Mouse (Mus musculus): Measurements from ENCODE around the gene Crlf3. TPM values are rescaled to one million over a fixed set of nuclear protein-coding genes. Genes with fewer than 3 reads are reported as not detected.

Crlf3 gene
- 26.4 and 31.7 TPM in 2 replicates for polyA plus RNA-seq (2015; fragmentation: Nextera tagmentation; extraction: Ambion mirVana)

- peak within 1 kb of the TSS; percentile 99 for H3K4me3 ChIP-seq (replicated peaks)
- WGBS = 2% methylated on average over 54 of the region's 55 CpGs
- peak within 1 kb of the TSS; percentile 99 for H3K27ac ChIP-seq
- no peaks in the 10 kb centered on the region for H3K9me3 ChIP-seq
- peak within 1 kb of the TSS; percentile 73 for H3K4me2 ChIP-seq (replicated peaks)
- H3K9ac ChIP-seq = peak within 1 kb of the TSS; percentile 99
- peak; percentile 96 for ATAC-seq
- peaks cover 9% of the 10 kb centered on the region; the same call in 1 of the 2 replicates for H3K4me1 ChIP-seq (replicated peaks)
- no peaks in the 10 kb centered on the region for H3K36me3 ChIP-seq
- H3K27me3 ChIP-seq (replicated peaks) = no peaks in the 10 kb centered on the region
These were observed at the start of gene Crlf3 for GRCm38 (mm10) chr11:80080826-80081728. TSS of gene Crlf3 (minus strand) at chr11:80080991.

GRCm38 (mm10) chr11:80116411-80116810 is 35.6 kb upstream of the Crlf3 start:
- Histone ChIP-seq H3K27ac (no peak overlapping the region), H3K9ac (no peak overlapping the region), H3K36me3 (peaks cover 18% of the 10 kb centered on the region), H3K9me3 (no peaks in the 10 kb centered on the region), H3K4me1 (replicated peaks) (no peaks in the 10 kb centered on the region), H3K4me2 (replicated peaks) (no peak overlapping the region), H3K27me3 (replicated peaks) (no peaks in the 10 kb centered on the region), H3K4me3 (replicated peaks) (no peak overlapping the region)
- no peak for ATAC-seq
- WGBS = 86% methylated on average over 1 of the region's 1 CpGs

- WGBS = 89% methylated on average over 1 of the region's 1 CpGs
- Histone ChIP-seq H3K4me3 (replicated peaks) (no peak overlapping the region), H3K9ac (no peak overlapping the region), H3K4me1 (replicated peaks) (no peaks in the 10 kb centered on the region), H3K27ac (no peak overlapping the region), H3K9me3 (no peaks in the 10 kb centered on the region), H3K27me3 (replicated peaks) (no peaks in the 10 kb centered on the region), H3K4me2 (replicated peaks) (no peak overlapping the region), H3K36me3 (peaks cover 7% of the 10 kb centered on the region)
- ATAC-seq = no peak
These were observed 23.6 kb upstream of the Crlf3 start for GRCm38 (mm10) chr11:80104407-80104806.

DNA sequence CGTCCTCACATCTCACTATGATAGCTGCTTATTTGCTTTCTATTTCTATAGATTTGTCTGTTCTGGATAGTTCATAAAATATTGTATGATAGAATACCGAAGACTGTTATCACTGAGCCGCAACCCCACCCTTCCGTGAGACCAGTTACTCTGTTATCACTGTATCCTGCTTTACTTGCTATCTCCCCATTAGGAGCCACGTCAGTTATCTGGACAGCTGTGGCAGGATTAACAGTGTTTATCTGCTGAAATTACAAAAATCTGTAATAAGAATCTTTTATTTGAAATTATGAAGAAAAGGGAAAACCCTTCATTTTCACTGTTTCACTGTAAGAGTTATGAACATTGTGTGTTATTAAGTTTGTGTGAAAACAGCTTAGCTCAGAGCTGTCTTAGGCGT is 20.5 kb upstream of the Crlf3 start:
- H3K9ac ChIP-seq = no peak overlapping the region

DNA sequence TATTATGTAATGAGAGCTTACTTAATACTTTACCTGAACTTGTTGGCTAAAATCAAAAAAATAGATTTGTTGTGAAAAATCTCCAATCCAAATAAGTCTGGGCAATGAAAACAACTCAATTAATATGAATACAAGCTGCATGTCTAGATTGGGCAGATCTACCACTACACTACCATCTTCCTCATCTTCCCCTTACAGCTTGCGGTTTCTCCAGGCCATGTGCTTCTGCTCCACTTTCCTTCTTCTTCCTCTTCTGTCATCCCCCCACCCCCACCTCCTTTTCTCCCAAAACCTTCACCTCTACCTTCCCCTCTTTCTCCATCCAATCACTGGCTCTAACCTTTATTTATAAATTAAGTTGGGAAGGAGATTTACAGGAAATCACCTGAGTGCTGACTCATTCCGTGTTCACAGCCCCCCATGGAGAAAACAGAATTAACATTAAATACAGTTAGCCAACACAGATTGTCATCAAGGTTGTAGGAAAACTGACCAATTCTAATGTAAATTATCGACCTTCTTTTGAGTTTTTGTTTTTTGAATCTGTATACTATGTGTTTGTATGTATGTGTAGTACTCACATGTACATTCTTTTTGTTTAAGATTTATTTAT is 17.8 kb upstream of the Crlf3 start:
- no peak overlapping the region for H3K9ac ChIP-seq
- no peaks in the 10 kb centered on the region for H3K27me3 ChIP-seq (replicated peaks)
- H3K4me3 ChIP-seq (replicated peaks) = no peak overlapping the region
- peaks cover 7% of the 10 kb centered on the region; the same call in 1 of the 2 replicates for H3K36me3 ChIP-seq
- H3K9me3 ChIP-seq = no peaks in the 10 kb centered on the region
- 91% methylated on average over 3 of the region's 3 CpGs for WGBS
- H3K4me1 ChIP-seq (replicated peaks) = no peaks in the 10 kb centered on the region
- ATAC-seq = no peak
- no peak overlapping the region for H3K27ac ChIP-seq
- H3K4me2 ChIP-seq (replicated peaks) = no peak overlapping the region

More for the DNA sequence above, 20.5 kb upstream of the Crlf3 start:
- no peaks in the 10 kb centered on the region for H3K4me1 ChIP-seq (replicated peaks)
- no peak overlapping the region for H3K4me2 ChIP-seq (replicated peaks)
- H3K4me3 ChIP-seq (replicated peaks) = no peak overlapping the region
- no peak for ATAC-seq
- no peak overlapping the region for H3K27ac ChIP-seq
- no peaks in the 10 kb centered on the region for H3K9me3 ChIP-seq
- H3K36me3 ChIP-seq = peaks cover 8% of the 10 kb centered on the region
- 90% methylated on average over 6 of the region's 6 CpGs for WGBS
- no peaks in the 10 kb centered on the region for H3K27me3 ChIP-seq (replicated peaks)

DNA sequence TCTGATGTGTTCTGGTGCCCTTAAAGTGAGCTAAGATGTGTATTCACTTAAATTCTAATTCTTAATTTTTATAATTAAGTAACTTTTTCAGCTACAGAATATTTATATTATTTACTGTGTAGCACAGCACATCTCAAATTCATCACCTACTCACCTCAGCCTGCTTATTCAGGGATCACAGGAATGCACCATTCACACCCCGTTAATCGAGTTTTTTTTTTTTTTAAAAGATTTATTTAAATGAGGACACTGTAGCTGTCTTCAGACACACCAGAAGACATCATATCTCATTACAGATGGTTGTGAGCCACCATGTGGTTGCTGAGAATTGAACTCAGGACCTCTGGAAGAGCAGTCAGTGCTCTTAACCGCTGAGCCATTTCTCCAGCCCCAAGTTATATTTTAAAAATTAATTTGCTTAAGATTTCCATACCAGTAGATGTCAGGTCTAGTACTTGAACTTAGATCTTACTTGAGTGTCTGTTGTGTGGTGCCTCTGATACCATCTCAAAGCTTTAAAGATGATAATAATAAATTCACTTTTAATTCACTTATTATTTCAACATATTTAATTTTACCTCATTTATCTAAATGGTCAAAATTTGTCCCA is 9.9 kb upstream of the Crlf3 start:
- Histone ChIP-seq H3K27ac (no peak overlapping the region), H3K36me3 (no peaks in the 10 kb centered on the region), H3K27me3 (replicated peaks) (no peaks in the 10 kb centered on the region), H3K9ac (peak overlapping the region; percentile 97; the same call in 1 of the 2 replicates), H3K9me3 (no peaks in the 10 kb centered on the region), H3K4me1 (replicated peaks) (0 out of 2 replicates have a peak, but pooled peaks cover under 1% of the 10 kb centered on the region), H3K4me3 (replicated peaks) (0 out of 2 replicates have a peak overlapping the region, but pooled peaks have one; percentile 94), H3K4me2 (replicated peaks) (peak overlapping the region; percentile 81)
- ATAC-seq = no peak
- 69% methylated on average over 3 of the region's 3 CpGs for WGBS

DNA sequence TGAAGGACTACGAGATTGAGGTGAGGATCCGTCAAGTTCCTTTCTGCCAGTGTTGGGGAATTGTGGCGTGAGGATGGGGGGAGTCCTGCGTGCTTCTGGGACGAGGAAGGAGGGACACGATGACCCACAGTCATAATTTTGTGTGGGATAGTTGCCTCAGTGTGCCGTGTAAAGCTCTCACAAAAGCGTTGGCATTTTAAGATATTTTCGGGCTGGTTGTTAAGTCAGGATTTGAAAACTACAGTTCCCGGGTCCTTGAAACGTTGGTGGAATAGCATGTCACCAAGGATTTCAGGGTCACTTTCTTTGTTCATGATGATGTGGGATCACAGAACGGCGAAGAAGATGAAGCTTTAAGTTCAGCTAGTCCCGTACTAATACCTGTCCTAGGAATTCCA is 9.0 kb upstream of the Crlf3 start:
- peak overlapping the region; percentile 81 for H3K4me2 ChIP-seq (replicated peaks)
- peak overlapping the region; percentile 56; the same call in 1 of the 2 replicates for H3K27ac ChIP-seq
- ATAC-seq = no peak
- H3K4me3 ChIP-seq (replicated peaks) = peak overlapping the region; percentile 94
- WGBS = under 1% methylated on average over 14 of the region's 14 CpGs
- H3K4me1 ChIP-seq (replicated peaks) = 0 out of 2 replicates have a peak, but pooled peaks cover 4% of the 10 kb centered on the region
- no peaks in the 10 kb centered on the region for H3K9me3 ChIP-seq
- no peaks in the 10 kb centered on the region for H3K27me3 ChIP-seq (replicated peaks)
- H3K36me3 ChIP-seq = no peaks in the 10 kb centered on the region
- peak overlapping the region; percentile 97 for H3K9ac ChIP-seq

DNA sequence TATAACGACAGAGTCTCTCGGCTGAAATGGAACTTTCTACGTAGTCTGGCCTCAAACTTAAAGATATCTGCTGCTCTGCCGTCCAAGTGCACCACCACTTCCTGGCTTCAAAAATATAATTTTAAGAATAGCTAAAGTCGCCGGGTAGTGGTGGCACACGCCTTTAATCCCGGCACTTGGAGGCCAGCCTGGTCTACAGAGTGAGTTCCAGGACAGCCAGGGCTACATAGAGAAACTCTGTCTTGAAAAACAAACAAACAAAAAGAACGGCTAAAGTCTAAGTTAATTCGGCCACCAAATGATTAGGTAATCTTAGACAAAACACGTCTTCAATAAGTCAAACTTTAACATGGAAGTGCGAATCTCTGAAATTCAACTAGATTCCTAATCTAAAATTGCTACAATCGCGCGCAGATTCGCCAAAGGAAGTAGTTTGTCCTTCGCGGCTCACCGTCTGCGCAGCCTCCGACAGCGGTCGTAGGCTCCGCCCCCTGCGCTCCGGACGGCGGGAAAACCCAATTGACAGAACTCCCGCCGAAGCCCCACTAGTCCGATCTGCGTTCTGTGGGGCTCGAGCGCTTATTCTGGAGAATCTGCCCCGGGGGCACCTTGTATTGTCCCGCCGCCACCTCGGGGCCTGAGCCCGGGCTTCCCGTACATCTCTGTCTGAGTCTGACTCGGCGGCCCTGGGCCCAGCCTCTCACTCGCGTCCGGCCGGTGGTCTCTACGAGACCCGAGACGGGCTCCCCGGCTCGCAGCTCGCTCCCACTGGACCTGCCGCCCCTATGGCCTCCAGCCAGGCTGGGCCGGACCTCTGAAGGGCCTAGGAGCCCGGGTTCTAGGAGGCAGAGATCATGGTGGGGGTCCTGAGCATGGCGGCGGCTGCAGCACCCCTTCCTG is 8.4 kb upstream of the Crlf3 start, which contains the start of gene Atad5:
Gene Atad5 (plus strand): TSS at position 484 of the 900 bp plus-strand sequence.
- Histone ChIP-seq H3K4me3 (replicated peaks) (peak within 1 kb of the TSS; percentile 94), H3K36me3 (no peaks in the 10 kb centered on the region), H3K9ac (peak within 1 kb of the TSS; percentile 97), H3K27ac (peak within 1 kb of the TSS; percentile 56; the same call in 1 of the 2 replicates), H3K9me3 (no peaks in the 10 kb centered on the region), H3K4me1 (replicated peaks) (0 out of 2 replicates have a peak, but pooled peaks cover 4% of the 10 kb centered on the region), H3K27me3 (replicated peaks) (no peaks in the 10 kb centered on the region), H3K4me2 (replicated peaks) (peak within 1 kb of the TSS; percentile 81)
- peak; percentile 84 for ATAC-seq
- WGBS = 5% methylated on average over 57 of the region's 57 CpGs

DNA sequence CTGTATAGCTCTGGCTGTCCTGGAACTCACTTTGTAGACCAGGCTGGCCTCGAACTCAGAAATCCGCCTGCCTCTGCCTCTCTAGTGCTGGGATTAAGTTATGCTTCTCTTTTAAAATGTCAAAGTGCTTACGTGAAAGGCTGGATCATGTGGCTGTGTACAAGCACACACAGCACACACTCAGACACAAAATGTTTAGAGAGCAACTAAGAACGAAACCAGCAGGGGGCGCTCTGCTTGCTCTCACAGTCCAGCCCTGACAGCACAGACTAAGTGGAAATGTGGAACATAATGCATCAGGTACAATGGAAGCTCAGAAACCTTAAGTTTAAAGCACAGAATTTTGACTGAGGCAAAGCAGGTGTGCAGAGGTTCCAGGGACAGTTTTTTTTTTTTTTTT is 6.1 kb upstream of the Crlf3 start:
- no peak overlapping the region for H3K9ac ChIP-seq
- 13% methylated on average over 5 of the region's 5 CpGs for WGBS
- 0 out of 2 replicates have a peak, but pooled peaks cover 4% of the 10 kb centered on the region for H3K4me1 ChIP-seq (replicated peaks)
- ATAC-seq = no peak
- no peaks in the 10 kb centered on the region for H3K9me3 ChIP-seq
- H3K4me3 ChIP-seq (replicated peaks) = no peak overlapping the region
- no peaks in the 10 kb centered on the region for H3K27me3 ChIP-seq (replicated peaks)
- H3K36me3 ChIP-seq = no peaks in the 10 kb centered on the region
- H3K4me2 ChIP-seq (replicated peaks) = no peak overlapping the region
- no peak overlapping the region for H3K27ac ChIP-seq

DNA sequence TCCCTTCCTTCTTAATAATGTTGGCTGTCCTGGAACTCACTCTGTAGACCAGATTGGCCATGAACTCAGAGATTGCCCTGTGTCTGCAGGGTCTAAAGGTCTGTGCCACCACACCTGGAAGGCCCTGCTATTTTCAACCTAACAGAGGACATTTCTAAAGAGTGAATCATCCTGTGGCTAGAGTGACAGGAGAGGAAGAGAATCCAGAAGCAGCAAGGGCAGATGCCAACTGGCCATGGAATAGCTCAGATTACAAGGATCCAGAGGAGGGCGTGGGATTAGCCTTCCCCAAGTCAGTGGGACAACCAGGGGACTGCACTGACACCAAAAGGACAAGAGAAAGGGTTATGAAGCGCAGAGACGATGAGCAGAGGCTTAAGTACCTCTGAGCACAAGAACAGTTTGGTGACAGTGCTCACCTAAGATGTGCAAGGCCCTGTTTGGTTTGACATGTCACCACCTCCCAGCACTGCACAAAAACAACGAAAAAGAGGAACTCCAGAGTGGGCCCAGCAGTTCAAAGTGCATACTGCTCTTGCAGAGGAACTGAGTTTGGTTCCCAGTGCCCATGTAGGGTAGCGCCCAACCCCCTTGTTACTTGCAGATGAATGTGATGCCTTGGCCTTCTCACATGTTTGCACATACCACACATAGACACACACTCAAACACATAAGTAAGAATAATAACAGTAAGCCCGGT is 4.7 kb upstream of the Crlf3 start:
- Histone ChIP-seq H3K36me3 (no peaks in the 10 kb centered on the region), H3K4me2 (replicated peaks) (no peak overlapping the region), H3K27ac (0 out of 2 replicates have a peak overlapping the region, but pooled peaks have one; percentile 24), H3K9ac (peak overlapping the region; percentile 13; the same call in 1 of the 2 replicates), H3K4me3 (replicated peaks) (no peak overlapping the region), H3K9me3 (no peaks in the 10 kb centered on the region), H3K27me3 (replicated peaks) (no peaks in the 10 kb centered on the region), H3K4me1 (replicated peaks) (peaks cover 9% of the 10 kb centered on the region; the same call in 1 of the 2 replicates)
- ATAC-seq = no peak
- 78% methylated on average over 6 of the region's 6 CpGs for WGBS

Data from intestine, embryonic 15.5 days (tissue).